Mouse (Mus musculus) heart, postnatal 0 days (tissue): ENCODE measurements around the gene Sntg2.
A peak's percentile ranks its signal among the peaks of the same experiment; 100 is the strongest.

Experiments
- CTCF ChIP-seq: IDR thresholded peaks from 2 replicates; pipeline ENCODE4 v1.5.1; 2016; ENCODE audit warnings: antibody characterized with exemption, control low read depth, low read depth
- EP300 ChIP-seq: IDR thresholded peaks from 2 replicates; pipeline ENCODE4 v1.6.1; 2016; ENCODE audit warnings: antibody characterized with exemption, low read depth

- TF ChIP-seq CTCF (peak; percentile 79), EP300 (no peak)
Measured at GRCm38 (mm10) chr12:30128561-30129410, 244.4 kb downstream of the Sntg2 start.
